Mouse (Mus musculus): ENCODE measurements at regions not wholly inside any gene's neighbourhood (a gene's known extent, or its start where the extent isn't known, plus 50 kb on each side); places are given as distances from the start of the nearest gene placed in this dataset.

- peaks cover 1% of the 10 kb centered on the region for H3K4me1 ChIP-seq
- 86% methylated on average over 7 of the region's 7 CpGs for WGBS
- peaks cover 18% of the 10 kb centered on the region for H3K9me3 ChIP-seq (replicated peaks)
- no peak overlapping the region for H3K4me2 ChIP-seq (replicated peaks)
- no peak overlapping the region for H3K9ac ChIP-seq
- no peaks in the 10 kb centered on the region for H3K36me3 ChIP-seq
- no peak overlapping the region for H3K27ac ChIP-seq
- no peak overlapping the region for H3K4me3 ChIP-seq
- H3K27me3 ChIP-seq: peaks cover 10% of the 10 kb centered on the region
- no peak for ATAC-seq (ENCODE audit: low FRiP score)
Measured at GRCm38 (mm10) chr5:118390691-118391373, 145.8 kb downstream of the 2410131K14Rik start.

GRCm38 (mm10) chr5:118392932-118393487 is 148.0 kb downstream of the 2410131K14Rik start:
- Histone ChIP-seq H3K36me3 (no peaks in the 10 kb centered on the region), H3K4me2 (replicated peaks) (no peak overlapping the region), H3K9ac (no peak overlapping the region), H3K27me3 (peaks cover 20% of the 10 kb centered on the region), H3K4me3 (no peak overlapping the region), H3K9me3 (replicated peaks) (peaks cover 18% of the 10 kb centered on the region), H3K4me1 (peaks cover 11% of the 10 kb centered on the region), H3K27ac (no peak overlapping the region)
- ATAC-seq (ENCODE audit: low FRiP score): no peak
- 89% methylated on average over 8 of the region's 8 CpGs for WGBS

- peaks cover 13% of the 10 kb centered on the region for H3K4me1 ChIP-seq
- no peak overlapping the region for H3K4me2 ChIP-seq (replicated peaks)
- H3K9ac ChIP-seq: no peak overlapping the region
- no peak overlapping the region for H3K27ac ChIP-seq
- H3K27me3 ChIP-seq: peaks cover 20% of the 10 kb centered on the region
- WGBS: 53% methylated on average over 5 of the region's 5 CpGs
- ATAC-seq (ENCODE audit: low FRiP score): no peak
- no peak overlapping the region for H3K4me3 ChIP-seq
- peaks cover 16% of the 10 kb centered on the region for H3K9me3 ChIP-seq (replicated peaks)
- H3K36me3 ChIP-seq: no peaks in the 10 kb centered on the region
Measured at GRCm38 (mm10) chr5:118394051-118394450, 149.0 kb downstream of the 2410131K14Rik start.

GRCm38 (mm10) chr5:118396004-118396725 is 151.1 kb downstream of the 2410131K14Rik start:
- Histone ChIP-seq H3K4me2 (replicated peaks) (peak overlapping the region; percentile 39), H3K36me3 (no peaks in the 10 kb centered on the region), H3K27ac (no peak overlapping the region; the same call in 1 of the 2 replicates), H3K4me1 (peaks cover 18% of the 10 kb centered on the region), H3K9me3 (replicated peaks) (no peaks in the 10 kb centered on the region), H3K27me3 (peaks cover 20% of the 10 kb centered on the region), H3K4me3 (peak overlapping the region; percentile 10; the same call in 1 of the 2 replicates), H3K9ac (no peak overlapping the region)
- peak; percentile 75 for ATAC-seq (ENCODE audit: low FRiP score)
- 11% methylated on average over 28 of the region's 28 CpGs for WGBS

GRCm38 (mm10) chr5:118400926-118401325 is 155.9 kb downstream of the 2410131K14Rik start:
- peaks cover 16% of the 10 kb centered on the region for H3K27me3 ChIP-seq
- ATAC-seq (ENCODE audit: low FRiP score): no peak
- WGBS: 47% methylated on average over 10 of the region's 10 CpGs
- no peak overlapping the region for H3K4me3 ChIP-seq
- H3K4me1 ChIP-seq: peaks cover 17% of the 10 kb centered on the region
- H3K4me2 ChIP-seq (replicated peaks): no peak overlapping the region
- no peak overlapping the region for H3K9ac ChIP-seq
- H3K9me3 ChIP-seq (replicated peaks): 0 out of 2 replicates have a peak, but pooled peaks cover 7% of the 10 kb centered on the region
- H3K27ac ChIP-seq: no peak overlapping the region
- no peaks in the 10 kb centered on the region for H3K36me3 ChIP-seq

- ATAC-seq (ENCODE audit: low FRiP score): no peak
- no peaks in the 10 kb centered on the region for H3K36me3 ChIP-seq
- H3K4me1 ChIP-seq: peaks cover 14% of the 10 kb centered on the region
- no peak overlapping the region for H3K27ac ChIP-seq
- H3K9ac ChIP-seq: no peak overlapping the region
- WGBS: 77% methylated on average over 7 of the region's 7 CpGs
- H3K9me3 ChIP-seq (replicated peaks): 0 out of 2 replicates have a peak, but pooled peaks cover 7% of the 10 kb centered on the region
- no peak overlapping the region for H3K4me3 ChIP-seq
- no peaks in the 10 kb centered on the region for H3K27me3 ChIP-seq
- H3K4me2 ChIP-seq (replicated peaks): no peak overlapping the region
Measured at GRCm38 (mm10) chr5:118404398-118404797, 156.1 kb upstream of the Med13l start.

- WGBS: 86% methylated on average over 3 of the region's 3 CpGs
- Histone ChIP-seq H3K4me3 (no peak overlapping the region), H3K9me3 (replicated peaks) (0 out of 2 replicates have a peak, but pooled peaks cover 7% of the 10 kb centered on the region), H3K27me3 (no peaks in the 10 kb centered on the region), H3K4me2 (replicated peaks) (no peak overlapping the region), H3K36me3 (no peaks in the 10 kb centered on the region), H3K27ac (no peak overlapping the region), H3K9ac (no peak overlapping the region), H3K4me1 (peaks cover 14% of the 10 kb centered on the region)
- no peak for ATAC-seq (ENCODE audit: low FRiP score)
Measured at GRCm38 (mm10) chr5:118405421-118405820, 155.1 kb upstream of the Med13l start.

GRCm38 (mm10) chr5:118407451-118407850 is 153.0 kb upstream of the Med13l start:
- Histone ChIP-seq H3K9ac (no peak overlapping the region), H3K36me3 (no peaks in the 10 kb centered on the region), H3K4me1 (peaks cover 10% of the 10 kb centered on the region), H3K4me2 (replicated peaks) (peak overlapping the region; percentile 15; the same call in 1 of the 2 replicates), H3K9me3 (replicated peaks) (0 out of 2 replicates have a peak, but pooled peaks cover 7% of the 10 kb centered on the region), H3K4me3 (no peak overlapping the region), H3K27me3 (peaks cover under 1% of the 10 kb centered on the region; the same call in 1 of the 2 replicates), H3K27ac (peak overlapping the region; percentile 78)
- ATAC-seq (ENCODE audit: low FRiP score): no peak; the same call in 1 of the 2 replicates
- WGBS: 29% methylated on average over 11 of the region's 11 CpGs

GRCm38 (mm10) chr5:118407973-118408372 is 152.5 kb upstream of the Med13l start:
- H3K9ac ChIP-seq: no peak overlapping the region
- ATAC-seq (ENCODE audit: low FRiP score): no peak
- 0 out of 2 replicates have a peak, but pooled peaks cover 7% of the 10 kb centered on the region for H3K9me3 ChIP-seq (replicated peaks)
- peak overlapping the region; percentile 78 for H3K27ac ChIP-seq
- H3K27me3 ChIP-seq: peaks cover 3% of the 10 kb centered on the region; the same call in 1 of the 2 replicates
- H3K36me3 ChIP-seq: no peaks in the 10 kb centered on the region
- H3K4me1 ChIP-seq: peaks cover 10% of the 10 kb centered on the region
- H3K4me2 ChIP-seq (replicated peaks): no peak overlapping the region
- H3K4me3 ChIP-seq: no peak overlapping the region
- WGBS: 53% methylated on average over 3 of the region's 3 CpGs

- ATAC-seq (ENCODE audit: low FRiP score): no peak
- H3K9ac ChIP-seq: no peak overlapping the region
- H3K4me1 ChIP-seq: peaks cover 10% of the 10 kb centered on the region
- H3K36me3 ChIP-seq: no peaks in the 10 kb centered on the region
- no peak overlapping the region for H3K27ac ChIP-seq
- H3K27me3 ChIP-seq: peaks cover 3% of the 10 kb centered on the region; the same call in 1 of the 2 replicates
- 89% methylated on average over 8 of the region's 8 CpGs for WGBS
- 0 out of 2 replicates have a peak, but pooled peaks cover 7% of the 10 kb centered on the region for H3K9me3 ChIP-seq (replicated peaks)
- H3K4me3 ChIP-seq: no peak overlapping the region
- no peak overlapping the region for H3K4me2 ChIP-seq (replicated peaks)
Measured at GRCm38 (mm10) chr5:118408826-118409225, 151.7 kb upstream of the Med13l start.

GRCm38 (mm10) chr5:118413428-118414282 is 146.8 kb upstream of the Med13l start:
- Histone ChIP-seq H3K9ac (no peak overlapping the region), H3K4me3 (no peak overlapping the region), H3K36me3 (no peaks in the 10 kb centered on the region), H3K9me3 (replicated peaks) (no peaks in the 10 kb centered on the region), H3K27ac (no peak overlapping the region), H3K4me2 (replicated peaks) (no peak overlapping the region), H3K27me3 (peaks cover 3% of the 10 kb centered on the region; the same call in 1 of the 2 replicates), H3K4me1 (0 out of 2 replicates have a peak, but pooled peaks cover 2% of the 10 kb centered on the region)
- ATAC-seq (ENCODE audit: low FRiP score): peak; percentile 94
- 64% methylated on average over 13 of the region's 13 CpGs for WGBS

Measured in hindbrain, embryonic 12.5 days (tissue).